In the genomic region with DNA sequence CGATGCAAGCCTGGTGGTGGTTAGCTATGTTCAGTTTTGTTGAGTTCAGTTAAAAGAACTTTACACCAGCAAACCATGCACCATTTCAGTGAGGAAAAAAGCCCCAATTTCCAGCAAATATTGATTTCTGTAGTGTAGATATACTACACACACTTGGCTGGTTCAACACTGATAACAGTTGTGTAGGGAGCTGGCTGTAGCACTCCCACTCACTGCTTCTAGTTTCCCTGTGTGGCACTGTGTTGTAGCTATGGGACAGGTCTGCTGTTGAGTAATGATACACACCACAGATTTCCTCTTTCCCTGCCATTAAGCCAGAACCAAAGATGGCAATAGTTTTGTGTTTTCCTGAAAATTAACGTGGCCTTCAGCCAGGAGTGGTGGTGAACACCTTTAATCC, we compare ENCODE assay signal across 1 mouse cellular context.
TF ChIP-seq lines count a peak whose summit lies in the region.

No protein-coding gene starts in this region.

TF ChIP-seq in MEL, 35 proteins besides CTCF, POLR2A, EP300 and RAD21 (continued from another document):
- TF ChIP-seq TBP (IDR thresholded peaks at IDR 0.05; ENCODE audit: low read depth, low read length) (no peak), JUND (IDR thresholded peaks at IDR 0.05; ENCODE audit: low read depth, low read length) (no peak), MAZ (IDR thresholded peaks at IDR 0.05; ENCODE audit: low read depth, low read length) (no peak)
